Mouse (Mus musculus): Measurements from ENCODE around the gene Gm10840.

Gm10840 gene

DNA sequence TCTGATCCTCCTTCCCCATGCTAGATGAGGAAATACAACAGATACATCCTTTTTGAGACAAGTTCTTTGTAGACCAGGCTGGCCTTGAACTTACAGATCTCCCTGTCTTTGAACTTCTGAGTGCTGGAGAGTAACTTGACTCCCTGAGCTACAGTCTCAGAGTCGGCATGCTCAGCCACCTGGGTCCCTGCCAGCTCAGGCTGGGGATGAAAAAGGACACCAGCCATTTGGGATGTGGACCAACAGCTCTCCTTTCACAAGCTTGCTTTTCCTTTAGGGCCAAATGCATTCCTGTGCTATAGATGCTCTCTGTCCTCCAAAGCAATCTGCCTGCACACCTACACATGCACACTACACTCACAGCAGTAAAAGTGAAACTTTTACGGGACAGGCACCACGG, 14.4 kb downstream of the Gm10840 start:
- no peak for DNase-seq (ENCODE audit: low read depth, low spot score)
- no peaks in the 10 kb centered on the region for H3K27me3 ChIP-seq (ENCODE audit: control insufficient read depth, insufficient read depth, low read length, poor library complexity, severe bottlenecking)
- H3K36me3 ChIP-seq (ENCODE audit: control insufficient read depth, insufficient read depth, low read length, poor library complexity, severe bottlenecking) = peaks cover 3% of the 10 kb centered on the region; the same call in 1 of the 2 replicates

DNA sequence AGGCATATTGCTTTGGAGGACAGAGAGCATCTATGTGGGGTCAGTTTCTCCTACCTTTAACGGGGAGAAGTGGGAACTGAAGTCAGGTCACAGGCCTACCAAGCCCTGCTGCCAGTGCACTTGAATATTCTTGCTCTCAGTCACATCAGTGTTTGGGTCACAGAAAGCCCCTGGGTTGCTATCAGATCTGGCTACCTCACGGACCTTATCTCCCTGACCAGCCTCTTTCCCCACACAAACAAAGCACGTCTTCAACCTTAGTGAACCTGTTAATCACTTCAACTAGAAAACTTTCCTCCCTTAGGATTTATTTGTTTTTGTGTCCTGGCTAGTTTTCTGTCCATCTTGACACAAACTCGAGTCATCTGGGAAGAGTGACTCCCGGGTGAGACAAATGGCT, 15.7 kb downstream of the Gm10840 start:
- peaks cover 3% of the 10 kb centered on the region; the same call in 1 of the 2 replicates for H3K36me3 ChIP-seq (ENCODE audit: control insufficient read depth, insufficient read depth, low read length, poor library complexity, severe bottlenecking)
- H3K27me3 ChIP-seq (ENCODE audit: control insufficient read depth, insufficient read depth, low read length, poor library complexity, severe bottlenecking) = no peaks in the 10 kb centered on the region
- no peak for DNase-seq (ENCODE audit: low read depth, low spot score)

DNA sequence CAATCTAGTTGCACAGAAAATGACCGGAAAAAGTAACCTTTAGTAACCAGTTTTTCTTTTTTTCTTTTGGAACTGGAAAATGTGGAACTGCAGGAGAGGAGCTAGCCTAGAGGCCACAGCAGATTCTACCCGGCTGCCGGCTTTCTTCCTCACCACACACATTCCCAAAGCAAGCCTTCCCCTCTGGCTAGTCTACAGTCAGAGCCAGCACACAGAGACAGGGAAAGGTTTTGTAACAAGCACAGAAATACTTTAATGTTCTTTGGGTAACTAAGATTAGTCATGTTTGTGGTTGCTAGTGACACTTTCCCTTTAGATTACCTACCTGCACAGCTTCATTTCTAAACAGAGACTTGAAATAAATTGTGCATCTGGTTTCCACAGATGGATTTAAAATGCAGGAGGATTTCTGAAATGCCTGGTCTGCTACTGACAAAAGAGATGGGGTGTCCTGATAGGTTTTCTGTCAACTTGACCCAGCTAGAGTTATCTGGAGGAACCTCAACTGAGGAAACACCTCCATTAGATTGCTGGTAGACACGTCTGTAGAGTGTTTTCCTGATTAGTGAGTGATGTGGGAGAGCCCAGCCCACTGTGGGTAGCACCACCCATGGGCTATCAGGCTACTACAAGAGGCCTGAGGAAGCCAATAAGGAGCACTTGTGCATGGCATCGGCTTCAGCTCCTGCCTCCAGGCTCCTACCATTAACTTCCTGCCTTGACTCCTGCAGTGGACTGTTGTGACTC, 17.6 kb downstream of the Gm10840 start:
- no peaks in the 10 kb centered on the region for H3K27me3 ChIP-seq (ENCODE audit: control insufficient read depth, insufficient read depth, low read length, poor library complexity, severe bottlenecking)
- peaks cover 4% of the 10 kb centered on the region; the same call in 1 of the 2 replicates for H3K36me3 ChIP-seq (ENCODE audit: control insufficient read depth, insufficient read depth, low read length, poor library complexity, severe bottlenecking)
- no peak for DNase-seq (ENCODE audit: low read depth, low spot score)

DNA sequence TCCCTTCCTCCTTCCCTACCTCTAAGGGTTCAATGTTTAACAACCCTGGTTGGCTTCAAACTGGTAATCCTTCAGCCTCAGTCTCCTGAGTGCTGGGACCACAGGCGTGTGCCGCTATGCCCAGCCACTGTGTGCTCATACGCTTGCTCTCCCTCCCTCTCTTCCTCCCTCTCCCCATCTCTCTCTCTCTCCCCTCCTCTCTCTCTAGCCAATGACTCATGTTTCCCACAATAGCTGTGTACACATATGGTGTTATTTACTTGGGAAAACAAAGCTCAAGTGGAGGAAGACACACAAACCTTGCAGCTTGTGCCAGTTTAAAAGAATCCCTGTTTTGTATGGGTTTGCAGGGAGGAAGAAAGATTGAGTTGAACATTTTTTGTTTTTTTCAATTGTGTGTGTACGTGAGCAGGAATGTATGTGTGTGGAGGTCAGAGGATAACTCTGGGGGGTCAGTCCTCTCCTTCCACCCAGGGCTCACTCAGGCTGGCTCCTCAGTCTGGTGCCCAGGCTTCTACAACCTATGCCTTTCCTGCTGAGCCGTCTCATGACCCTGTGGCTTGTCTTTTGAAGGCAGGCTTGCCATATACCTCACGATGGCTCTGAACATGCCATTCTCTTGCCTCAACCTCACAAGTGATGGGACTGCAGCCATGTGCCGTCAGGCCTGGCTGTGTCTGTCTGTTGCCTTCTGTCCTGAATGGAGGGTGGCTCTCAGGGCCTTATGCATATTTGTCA, 19.2 kb downstream of the Gm10840 start:
- peaks cover 7% of the 10 kb centered on the region; the same call in 1 of the 2 replicates for H3K36me3 ChIP-seq (ENCODE audit: control insufficient read depth, insufficient read depth, low read length, poor library complexity, severe bottlenecking)
- no peaks in the 10 kb centered on the region for H3K27me3 ChIP-seq (ENCODE audit: control insufficient read depth, insufficient read depth, low read length, poor library complexity, severe bottlenecking)
- DNase-seq (ENCODE audit: low read depth, low spot score) = no peak

DNA sequence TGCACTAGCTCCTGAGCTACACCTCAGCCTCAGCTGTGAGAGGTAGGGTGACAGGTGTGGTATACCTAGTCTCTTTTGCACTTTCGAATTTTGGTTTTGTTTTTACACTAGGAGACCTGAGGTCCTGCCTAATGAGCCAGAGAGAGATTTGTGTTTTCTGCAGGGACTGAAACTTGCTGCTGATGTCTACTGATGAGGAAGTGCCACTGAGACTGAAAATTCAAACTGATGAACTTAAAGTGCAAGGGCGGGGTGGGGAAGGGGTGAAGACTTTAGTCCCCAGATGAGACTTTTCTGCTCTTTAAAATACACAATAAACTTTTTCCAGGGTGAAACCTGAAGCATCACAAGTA, 19.8 kb downstream of the Gm10840 start:
- H3K27me3 ChIP-seq (ENCODE audit: control insufficient read depth, insufficient read depth, low read length, poor library complexity, severe bottlenecking) = no peaks in the 10 kb centered on the region
- DNase-seq (ENCODE audit: low read depth, low spot score) = peak; percentile 49
- H3K36me3 ChIP-seq (ENCODE audit: control insufficient read depth, insufficient read depth, low read length, poor library complexity, severe bottlenecking) = peaks cover 7% of the 10 kb centered on the region; the same call in 1 of the 2 replicates

DNA sequence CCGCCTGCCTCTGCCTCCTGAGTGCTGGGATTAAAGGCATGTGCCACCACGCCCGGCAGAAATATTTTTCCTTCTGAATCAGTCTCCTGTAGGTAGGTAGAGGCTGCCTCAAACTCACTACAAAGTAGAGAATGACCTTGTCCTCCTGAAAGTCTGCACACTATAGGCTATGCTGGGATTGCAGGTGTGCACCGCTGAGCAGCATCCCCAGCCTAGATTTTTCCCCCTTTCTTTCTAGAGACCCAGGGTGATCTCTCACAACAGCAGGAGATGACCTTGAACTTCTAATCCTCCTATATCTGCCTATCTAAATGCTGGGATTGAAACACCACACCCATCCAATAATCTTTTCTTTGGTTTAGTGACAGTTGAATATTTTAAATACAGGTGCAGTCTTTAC, 26.7 kb downstream of the Gm10840 start:
- no peaks in the 10 kb centered on the region for H3K27me3 ChIP-seq (ENCODE audit: control insufficient read depth, insufficient read depth, low read length, poor library complexity, severe bottlenecking)
- no peak for DNase-seq (ENCODE audit: low read depth, low spot score)
- peaks cover 8% of the 10 kb centered on the region for H3K36me3 ChIP-seq (ENCODE audit: control insufficient read depth, insufficient read depth, low read length, poor library complexity, severe bottlenecking)

DNA sequence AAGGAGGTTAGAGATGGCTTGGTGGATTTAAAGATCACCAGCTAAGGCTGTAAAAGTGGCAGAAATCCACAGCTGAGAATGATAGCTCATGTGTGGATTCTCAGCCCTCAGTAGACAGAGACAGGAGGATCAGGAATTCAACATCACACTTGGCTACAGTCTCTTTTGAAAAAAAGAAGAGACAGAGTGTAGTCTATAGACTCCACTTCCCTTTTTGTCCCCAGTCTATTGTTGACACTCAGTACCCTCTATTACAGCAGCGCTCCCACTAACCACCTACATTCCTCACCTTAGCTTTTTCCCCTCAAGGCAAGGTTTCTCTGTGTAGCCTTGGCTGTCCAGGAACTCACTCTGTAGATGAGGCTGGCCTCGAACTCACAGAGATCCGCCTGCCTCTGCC, 31.1 kb downstream of the Gm10840 start:
- H3K36me3 ChIP-seq (ENCODE audit: control insufficient read depth, insufficient read depth, low read length, poor library complexity, severe bottlenecking) = peaks cover 4% of the 10 kb centered on the region
- H3K27me3 ChIP-seq (ENCODE audit: control insufficient read depth, insufficient read depth, low read length, poor library complexity, severe bottlenecking) = no peaks in the 10 kb centered on the region
- no peak for DNase-seq (ENCODE audit: low read depth, low spot score)

DNA sequence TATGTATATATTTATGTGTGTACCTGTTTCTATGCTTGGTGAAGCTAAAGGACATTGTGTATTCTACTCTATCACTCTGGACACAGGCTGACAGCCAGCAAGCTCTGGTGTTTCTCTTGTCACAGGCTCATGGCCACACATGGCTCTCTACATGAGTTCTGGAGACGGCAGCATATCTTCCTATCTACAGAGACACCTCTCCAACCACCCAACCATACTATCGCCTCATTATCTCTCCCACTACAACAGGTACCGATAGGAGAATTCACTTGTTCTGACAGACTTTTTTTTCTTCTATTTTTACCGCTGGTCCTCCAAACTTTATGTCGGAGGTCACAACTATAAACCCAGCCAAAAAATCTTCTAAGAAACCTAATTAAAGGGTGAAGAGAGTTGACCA, 31.6 kb downstream of the Gm10840 start:
- peaks cover 4% of the 10 kb centered on the region for H3K36me3 ChIP-seq (ENCODE audit: control insufficient read depth, insufficient read depth, low read length, poor library complexity, severe bottlenecking)
- no peak for DNase-seq (ENCODE audit: low read depth, low spot score)
- no peaks in the 10 kb centered on the region for H3K27me3 ChIP-seq (ENCODE audit: control insufficient read depth, insufficient read depth, low read length, poor library complexity, severe bottlenecking)

DNA sequence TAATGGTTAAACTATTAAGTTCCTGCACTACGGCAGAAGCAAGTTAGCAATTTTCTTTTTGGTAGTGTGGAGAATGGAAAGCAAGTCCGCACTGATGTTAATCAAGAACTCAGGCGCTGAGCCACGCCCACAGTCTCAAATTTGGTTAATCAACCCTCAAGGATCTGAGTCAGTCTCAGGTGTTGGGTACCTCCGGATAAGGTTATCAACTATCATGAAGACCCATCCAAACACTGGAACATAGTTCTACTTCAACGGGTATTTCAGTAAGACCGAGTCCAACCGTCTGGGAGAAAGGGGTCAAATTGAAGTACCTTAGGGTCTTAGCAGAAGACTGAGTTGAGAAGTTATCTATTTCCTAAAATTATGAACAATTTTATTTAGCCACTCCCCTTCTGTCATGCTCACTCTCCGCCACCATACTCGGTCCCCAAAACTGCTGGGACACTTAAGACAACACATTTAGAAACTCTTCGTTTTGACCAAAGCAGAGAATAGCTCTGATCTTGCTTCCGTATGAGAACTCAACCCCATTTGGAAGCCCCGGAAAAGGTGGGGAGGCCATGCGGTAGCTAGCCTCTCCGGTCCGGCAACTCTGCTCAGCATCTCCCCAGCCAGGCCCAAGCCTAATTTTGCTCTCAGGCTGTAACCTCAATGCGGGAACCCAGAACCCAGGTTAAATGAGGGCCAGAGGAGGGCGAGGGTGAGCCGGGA, 32.2 kb downstream of the Gm10840 start:
- Histone ChIP-seq H3K36me3 (ENCODE audit: control insufficient read depth, insufficient read depth, low read length, poor library complexity, severe bottlenecking) (peaks cover 2% of the 10 kb centered on the region; the same call in 1 of the 2 replicates), H3K27me3 (ENCODE audit: control insufficient read depth, insufficient read depth, low read length, poor library complexity, severe bottlenecking) (no peaks in the 10 kb centered on the region)
- peak; percentile 49 for DNase-seq (ENCODE audit: low read depth, low spot score)

DNA sequence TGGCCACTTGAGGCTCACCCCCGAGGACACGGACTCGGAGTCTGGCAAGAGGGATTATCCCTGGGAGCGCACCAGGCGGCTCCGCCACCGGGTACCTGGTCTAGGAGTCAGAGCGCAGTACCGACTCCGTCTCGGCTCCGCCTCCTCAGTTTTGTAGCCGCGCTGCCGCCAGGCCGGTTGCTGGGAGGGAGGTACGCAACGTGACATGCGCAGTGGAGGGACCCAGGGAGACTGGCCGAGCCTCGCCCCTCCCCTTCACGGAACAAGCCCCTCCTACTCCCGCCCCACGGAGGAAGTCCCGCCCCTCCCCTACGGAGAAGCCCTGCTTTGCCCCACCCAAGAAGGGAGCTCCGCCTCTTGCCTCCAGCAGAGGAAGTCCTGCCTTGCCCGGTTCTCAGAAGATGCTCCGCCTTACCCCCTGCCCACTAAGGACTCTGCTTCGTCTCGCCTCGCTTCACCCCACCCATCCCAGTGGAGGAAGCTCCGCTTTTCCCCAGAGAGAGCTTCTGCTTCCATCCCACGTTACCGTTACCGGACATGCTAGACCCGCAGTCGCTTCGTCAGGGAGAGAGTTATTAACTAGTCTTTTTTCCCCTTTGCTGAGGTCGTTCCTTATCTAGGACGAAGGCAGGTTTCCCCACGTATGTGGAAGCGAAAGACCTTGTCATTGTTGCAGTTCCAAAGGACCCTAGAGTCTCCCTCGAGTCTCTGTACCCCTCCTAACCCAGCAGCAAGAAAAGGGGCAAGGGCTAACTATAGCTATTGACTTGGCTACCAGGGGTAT, 32.9 kb downstream of the Gm10840 start:
- peak; percentile 99 for DNase-seq (ENCODE audit: low read depth, low spot score)
- H3K36me3 ChIP-seq (ENCODE audit: control insufficient read depth, insufficient read depth, low read length, poor library complexity, severe bottlenecking) = peaks cover 2% of the 10 kb centered on the region; the same call in 1 of the 2 replicates
- no peaks in the 10 kb centered on the region for H3K27me3 ChIP-seq (ENCODE audit: control insufficient read depth, insufficient read depth, low read length, poor library complexity, severe bottlenecking)

DNA sequence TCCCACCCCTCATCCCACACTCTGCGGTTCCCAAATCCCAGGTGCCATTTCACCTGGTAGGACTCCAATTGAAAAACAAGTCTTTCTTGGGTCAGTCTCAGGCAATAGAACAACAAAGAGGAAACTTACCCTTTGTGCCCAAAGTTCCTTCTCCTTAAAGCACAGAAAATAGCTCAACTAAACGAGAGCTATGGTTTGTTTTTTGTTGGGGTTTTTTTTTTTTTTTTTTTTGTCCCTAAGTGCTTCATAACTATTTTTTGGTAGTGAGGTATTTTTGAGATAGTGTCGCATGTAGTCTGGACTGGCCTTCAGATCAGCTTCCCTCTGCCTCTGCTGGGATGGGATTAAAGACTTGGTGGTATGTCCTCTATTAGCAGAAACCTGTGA, 33.5 kb downstream of the Gm10840 start:
- no peak for DNase-seq (ENCODE audit: low read depth, low spot score)
- no peaks in the 10 kb centered on the region for H3K27me3 ChIP-seq (ENCODE audit: control insufficient read depth, insufficient read depth, low read length, poor library complexity, severe bottlenecking)
- H3K36me3 ChIP-seq (ENCODE audit: control insufficient read depth, insufficient read depth, low read length, poor library complexity, severe bottlenecking) = peaks cover 2% of the 10 kb centered on the region; the same call in 1 of the 2 replicates

DNA sequence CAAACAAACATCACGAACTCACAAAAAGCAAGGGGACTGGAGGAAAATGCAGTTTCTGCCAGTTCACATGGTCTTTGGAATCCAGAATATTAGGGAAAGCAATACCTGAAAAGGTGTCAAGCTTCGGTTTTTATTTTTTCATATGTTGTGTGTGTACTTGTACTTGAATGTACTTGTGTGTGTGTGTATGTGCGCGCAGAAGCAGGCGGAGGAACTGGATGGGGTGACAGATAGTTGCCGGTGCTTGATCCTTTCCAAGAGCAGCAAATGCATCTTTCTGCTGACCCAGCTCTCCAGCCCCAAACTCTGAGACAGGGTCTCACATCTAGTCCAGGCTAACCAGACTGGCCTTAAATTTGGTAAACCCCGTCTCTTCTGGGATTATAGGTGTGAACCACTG, 34.2 kb downstream of the Gm10840 start:
- Histone ChIP-seq H3K36me3 (ENCODE audit: control insufficient read depth, insufficient read depth, low read length, poor library complexity, severe bottlenecking) (peaks cover 2% of the 10 kb centered on the region; the same call in 1 of the 2 replicates), H3K27me3 (ENCODE audit: control insufficient read depth, insufficient read depth, low read length, poor library complexity, severe bottlenecking) (no peaks in the 10 kb centered on the region)
- no peak for DNase-seq (ENCODE audit: low read depth, low spot score)

DNA sequence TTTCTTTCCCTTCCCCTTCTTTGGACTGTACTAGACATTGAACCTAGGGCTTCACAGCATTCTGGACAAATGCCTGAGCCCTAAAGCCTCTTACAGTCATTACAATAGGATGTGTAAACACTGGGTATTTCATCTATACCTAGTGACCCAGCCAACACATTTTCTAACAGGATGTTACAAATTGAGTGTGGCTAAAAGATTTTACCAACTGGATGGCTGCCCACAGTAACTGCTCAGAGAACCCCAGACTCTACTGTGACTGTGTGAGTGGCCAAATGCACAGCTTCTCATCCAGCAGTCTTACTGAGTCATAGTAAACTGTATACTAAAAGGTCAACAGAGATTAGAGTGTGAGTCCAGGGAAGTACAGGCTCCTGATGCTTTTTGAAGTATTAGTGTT, 34.7 kb downstream of the Gm10840 start:
- Histone ChIP-seq H3K27me3 (ENCODE audit: control insufficient read depth, insufficient read depth, low read length, poor library complexity, severe bottlenecking) (no peaks in the 10 kb centered on the region), H3K36me3 (ENCODE audit: control insufficient read depth, insufficient read depth, low read length, poor library complexity, severe bottlenecking) (peaks cover 2% of the 10 kb centered on the region; the same call in 1 of the 2 replicates)
- DNase-seq (ENCODE audit: low read depth, low spot score) = no peak

DNA sequence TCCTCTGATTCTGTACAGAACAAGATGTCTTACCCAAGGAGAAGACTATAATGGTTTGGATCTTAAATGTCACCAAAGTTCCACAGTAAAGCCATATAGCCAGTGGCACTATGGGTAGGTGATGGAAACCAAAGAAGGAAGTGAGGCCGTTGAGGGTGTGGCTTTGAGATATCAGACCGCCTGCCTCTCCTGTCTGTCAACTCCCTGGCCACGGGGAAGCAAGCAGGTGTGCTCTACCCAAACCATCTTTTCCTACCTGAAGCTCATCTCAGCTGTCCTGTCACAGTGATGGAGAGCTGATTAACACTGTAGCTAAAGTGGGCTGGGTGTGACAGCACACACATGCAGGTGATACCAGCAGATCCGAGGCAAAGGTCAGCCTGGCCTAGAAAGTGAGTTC, 37.6 kb downstream of the Gm10840 start:
- Histone ChIP-seq H3K36me3 (ENCODE audit: control insufficient read depth, insufficient read depth, low read length, poor library complexity, severe bottlenecking) (no peaks in the 10 kb centered on the region), H3K27me3 (ENCODE audit: control insufficient read depth, insufficient read depth, low read length, poor library complexity, severe bottlenecking) (no peaks in the 10 kb centered on the region)
- DNase-seq (ENCODE audit: low read depth, low spot score) = peak; percentile 39

Measured in splenic B cell, adult 2 months (primary cell).